In genomic region chrX:47949729-47950128, GRCm38 (mm10) we compare ENCODE assay signal across 10 mouse cellular contexts. TPM values are rescaled to one million over a fixed set of nuclear protein-coding genes. Genes with fewer than 3 reads are reported as not detected.
DNase-seq lines count a peak whose midpoint lies in the region; ATAC-seq and TF ChIP-seq lines count a peak whose summit lies in the region.
"Had no signal": no experiment of that assay in that cellular context is flagged by ENCODE, and none has a peak within 500 bp of the region (broad histone marks: within the 10 kb centered on the region; RNA-seq: fewer than 3 reads in every experiment).

No protein-coding gene starts in this region.

- no peak overlapping the region for H3K4me3 ChIP-seq in forebrain, embryonic 15.5 days
- H3K4me3 ChIP-seq in cerebellum, adult 2 months (replicated peaks; ENCODE audit: insufficient read depth, low read depth, low read length), result no peak overlapping the region
- H3K4me3 ChIP-seq in thymus, adult 2 months (ENCODE audit: control insufficient read depth, insufficient read depth, low read length), result no peak overlapping the region

- H3K4me2 ChIP-seq in forebrain, embryonic 15.5 days (replicated peaks), result no peak overlapping the region

- 0 out of 2 replicates have a peak, but pooled peaks have one; percentile 60 for ATAC-seq in forebrain, embryonic 15.5 days (replicated peaks)

- no peak for TF ChIP-seq CTCF in cerebellum, adult 2 months (IDR thresholded peaks at IDR 0.05; ENCODE audit: borderline replicate concordance, insufficient read depth, low read depth, low read length)
- TF ChIP-seq CTCF in thymus, adult 2 months (IDR thresholded peaks at IDR 0.05; ENCODE audit: borderline replicate concordance, control insufficient read depth, extremely low read depth, insufficient read depth, low read length, poor library complexity), result no peak

- H3K9me3 ChIP-seq in forebrain, embryonic 15.5 days, result no peaks in the 10 kb centered on the region

- DNase-seq in retina, embryonic 14.5 days (ENCODE audit: low spot score), result peak; percentile 2
- DNase-seq in retina, postnatal 1 day, result no peak
- DNase-seq in kidney, postnatal 4 days, result peak; percentile 3 to 21
- DNase-seq in cerebellum, adult 2 months, result no peak
- no peak for DNase-seq in testis, postnatal 10 days (ENCODE audit: low spot score)
- no peak for DNase-seq in thymus, adult 2 months
- DNase-seq in right cerebral cortex, postnatal 4 days, result no peak
- DNase-seq: layer of hippocampus, adult 9-11 months had no signal

- no peaks in the 10 kb centered on the region for H3K4me1 ChIP-seq in forebrain, embryonic 15.5 days
- no peaks in the 10 kb centered on the region for H3K4me1 ChIP-seq in cerebellum, adult 2 months (ENCODE audit: control insufficient read depth, insufficient read depth, low read length)
- no peaks in the 10 kb centered on the region for H3K4me1 ChIP-seq in thymus, adult 2 months (replicated peaks; ENCODE audit: control insufficient read depth, insufficient read depth, low read length)

- no peaks in the 10 kb centered on the region for H3K27me3 ChIP-seq in forebrain, embryonic 15.5 days
- no peaks in the 10 kb centered on the region for H3K27me3 ChIP-seq in cerebellum, adult 2 months (ENCODE audit: control insufficient read depth, insufficient read depth, low read length)
- no peaks in the 10 kb centered on the region for H3K27me3 ChIP-seq in thymus, adult 2 months (ENCODE audit: control insufficient read depth, insufficient read depth, low read length)

- H3K36me3 ChIP-seq in forebrain, embryonic 15.5 days, result peaks cover 5% of the 10 kb centered on the region; the same call in 1 of the 2 replicates
- no peaks in the 10 kb centered on the region for H3K36me3 ChIP-seq in thymus, adult 2 months (ENCODE audit: control insufficient read depth, insufficient read depth, low read length)

- peak overlapping the region; percentile 37; the same call in 1 of the 2 replicates for H3K27ac ChIP-seq in forebrain, embryonic 15.5 days (replicated peaks)
- H3K27ac ChIP-seq in cerebellum, adult 2 months (ENCODE audit: insufficient read depth, low read length), result no peak overlapping the region
- no peak overlapping the region for H3K27ac ChIP-seq in thymus, adult 2 months (ENCODE audit: control insufficient read depth, insufficient read depth, low read length)
- H3K27ac ChIP-seq: liver, embryonic 14.5 days had no signal

- WGBS in forebrain, embryonic 15.5 days, result 31% methylated on average over 3 of the region's 3 CpGs
- WGBS in cerebellum, adult 2 months, result 34% methylated on average over 3 of the region's 3 CpGs
- 100% methylated on average over 3 of the region's 3 CpGs for WGBS in thymus, adult 2 months

- no peak overlapping the region for H3K9ac ChIP-seq in forebrain, embryonic 15.5 days (replicated peaks)
- H3K9ac ChIP-seq: liver, embryonic 14.5 days had no signal

- TF ChIP-seq POLR2A in cerebellum, adult 2 months (IDR thresholded peaks at IDR 0.05; ENCODE audit: borderline replicate concordance, insufficient read depth, low read length), result no peak
- TF ChIP-seq POLR2A in thymus, adult 2 months (IDR thresholded peaks at IDR 0.05; ENCODE audit: control insufficient read depth, extremely low read depth, insufficient read depth, low read length, poor library complexity), result no peak

RNA-seq across cellular contexts. Expression of gene Ocrl, which starts 37.5 kb away (rescaled TPM):
- polyA plus RNA-seq in forebrain, embryonic 15.5 days (2015; fragmentation: Nextera tagmentation; extraction: Ambion mirVana), result 23.9 and 24.6 TPM in 2 replicates
- polyA plus RNA-seq in cerebellum, adult 2 months (2012; rRNA removed), result 50.6 and 52.6 TPM in 2 replicates
- 7.1 and 8.2 TPM in 2 replicates for polyA plus RNA-seq in thymus, adult 2 months (2012; rRNA removed)

RNA-seq across cellular contexts. Expression of gene Smarca1, which starts 57.0 kb away (rescaled TPM):
- polyA plus RNA-seq in forebrain, embryonic 15.5 days (2015; fragmentation: Nextera tagmentation; extraction: Ambion mirVana), result 27.3 and 29.7 TPM in 2 replicates
- polyA plus RNA-seq in cerebellum, adult 2 months (2012; rRNA removed), result 5.7 and 6.1 TPM in 2 replicates
- polyA plus RNA-seq in thymus, adult 2 months (2012; rRNA removed), result 0.08 and 0.09 TPM in 2 replicates

Comparison
In these comparisons a context has a peak if more than half of its experiments do, and no peak if none do; other contexts are left out.
1. DNase-seq: peak in retina, embryonic 14.5 days (single experiment) and kidney, postnatal 4 days (2 of 2); none in retina, postnatal 1 day (single experiment), cerebellum, adult 2 months (0 of 2), testis, postnatal 10 days (single experiment), thymus, adult 2 months (single experiment) and right cerebral cortex, postnatal 4 days (single experiment).